Mouse (Mus musculus) spleen, postnatal 36 days (tissue): Measurements from ENCODE around the gene Upf2.
"Not testable (repeated sequence)": the region's sequence is repeated elsewhere in the genome, so short reads cannot be mapped to it uniquely, and the experiment has no call there.

Experiments
- DNase-seq, 2 experiments: peaks; one replicate each; pipeline ENCODE4 v3.0.0; 2022; ENCODE audit warnings: low spot score in 2 of 2, mixed read lengths in 1 of 2

The Upf2 gene

DNA sequence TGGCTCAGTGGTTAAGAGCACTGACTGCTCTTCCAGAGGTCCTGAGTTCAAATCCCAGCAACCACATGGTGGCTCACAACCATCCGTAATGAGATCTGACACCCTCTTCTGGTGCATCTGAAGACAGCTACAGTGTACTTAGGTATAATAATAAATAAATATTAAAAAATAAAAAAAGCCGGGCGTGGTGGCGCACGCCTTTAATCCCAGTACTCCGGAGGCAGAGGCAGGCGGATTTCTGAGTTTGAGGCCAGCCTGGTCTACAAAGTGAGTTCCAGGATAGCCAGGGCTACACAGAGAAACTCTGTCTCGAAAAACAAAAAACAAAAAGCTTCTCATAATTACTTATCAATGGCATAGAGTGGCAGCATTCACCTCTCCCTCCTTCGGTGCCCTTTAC, 1.4 kb upstream of the Upf2 start:
- DNase-seq: not testable (repeated sequence)

DNA sequence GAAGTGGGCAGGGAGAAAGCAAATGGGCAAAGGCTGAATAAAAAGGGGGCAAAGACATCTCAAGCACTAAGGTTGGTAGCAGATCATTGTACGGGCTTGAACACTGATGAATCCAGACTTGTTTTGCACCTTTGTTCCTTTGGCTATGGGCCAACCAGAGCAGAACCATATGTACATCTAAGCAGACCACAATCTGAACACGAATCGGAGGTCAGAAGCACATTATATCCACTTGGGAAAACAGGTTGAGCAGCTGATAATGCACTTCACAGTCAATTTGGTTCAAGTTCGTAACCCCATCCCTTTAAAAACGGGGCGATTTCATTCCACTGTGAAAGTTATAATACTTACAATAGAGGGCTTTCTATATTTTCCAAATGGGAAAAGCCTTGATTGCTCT, 964 bp upstream of the Upf2 start:
- DNase-seq: peak in 1 of 2 experiments; percentile 13

DNA sequence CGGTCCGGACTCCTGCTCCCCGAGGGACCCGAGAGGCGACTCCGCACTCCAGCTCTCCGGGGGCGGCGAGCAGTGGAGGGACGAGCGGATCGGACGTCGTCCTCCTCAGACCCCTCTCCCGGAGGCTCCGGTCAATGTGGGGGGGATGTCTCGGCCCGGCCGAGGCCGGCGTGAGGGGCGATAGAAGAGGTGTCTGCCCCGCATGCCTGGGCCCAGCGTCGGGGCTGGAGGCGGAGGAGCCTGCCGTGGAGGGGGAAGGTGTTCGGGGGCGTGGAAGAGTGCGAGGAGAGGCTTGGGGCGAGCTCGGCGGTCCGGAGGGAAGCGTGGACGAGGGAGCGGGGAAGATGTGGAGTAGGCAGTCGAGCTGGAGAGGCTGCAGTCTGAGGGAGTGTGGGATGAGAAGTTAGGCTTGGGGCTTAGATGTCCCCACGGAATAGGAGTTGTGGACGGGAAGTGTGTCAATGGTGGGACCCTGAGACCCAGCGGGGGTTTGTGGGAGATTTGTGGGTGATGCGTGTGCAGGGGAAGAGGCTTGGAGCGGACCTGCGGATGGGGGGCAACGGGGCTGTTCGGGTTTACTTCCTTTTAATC, 447 bp downstream of the Upf2 start:
- peak; percentile 15 to 39 for DNase-seq

DNA sequence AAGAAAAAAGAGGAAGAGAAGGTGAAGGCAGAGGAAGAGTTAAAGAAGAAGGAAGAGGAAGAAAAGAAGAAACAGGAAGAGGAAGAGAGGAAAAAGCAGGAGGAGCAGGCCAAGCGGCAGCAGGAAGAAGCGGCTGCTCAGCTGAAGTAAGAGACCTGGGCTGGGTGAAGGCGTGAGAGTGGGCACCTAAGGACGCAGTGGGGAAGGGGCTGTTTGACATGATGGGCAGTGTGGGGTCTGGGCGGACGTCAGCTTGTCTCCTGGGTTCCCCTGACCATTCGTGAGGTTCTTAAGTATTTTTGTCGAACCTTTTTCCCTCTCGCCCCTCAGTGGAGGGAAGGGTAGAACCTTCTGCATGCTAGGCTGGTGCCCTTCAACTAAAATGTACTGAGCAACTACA, 6.4 kb downstream of the Upf2 start:
- DNase-seq: peak in 1 of 2 experiments; percentile 11

DNA sequence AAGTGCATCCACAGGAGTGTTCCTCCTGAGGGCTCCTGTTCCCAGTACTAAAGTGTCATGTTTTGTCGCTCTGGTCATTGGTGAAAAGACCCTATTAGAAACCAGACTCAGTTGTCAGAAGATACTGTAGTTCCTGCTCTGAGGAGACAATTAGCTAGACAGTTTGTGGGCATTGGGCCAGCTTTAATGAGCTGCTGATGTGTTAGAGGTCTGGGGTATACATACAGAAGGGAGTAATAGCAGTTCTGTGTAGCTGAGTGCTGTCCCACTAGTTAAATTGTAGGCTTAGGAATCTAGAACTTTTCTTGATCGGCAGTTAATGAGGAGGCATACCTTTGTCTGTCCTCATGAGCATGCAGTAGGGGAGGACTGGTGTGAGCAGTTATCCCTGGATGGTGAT, 11.0 kb downstream of the Upf2 start:
- DNase-seq: no peak

DNA sequence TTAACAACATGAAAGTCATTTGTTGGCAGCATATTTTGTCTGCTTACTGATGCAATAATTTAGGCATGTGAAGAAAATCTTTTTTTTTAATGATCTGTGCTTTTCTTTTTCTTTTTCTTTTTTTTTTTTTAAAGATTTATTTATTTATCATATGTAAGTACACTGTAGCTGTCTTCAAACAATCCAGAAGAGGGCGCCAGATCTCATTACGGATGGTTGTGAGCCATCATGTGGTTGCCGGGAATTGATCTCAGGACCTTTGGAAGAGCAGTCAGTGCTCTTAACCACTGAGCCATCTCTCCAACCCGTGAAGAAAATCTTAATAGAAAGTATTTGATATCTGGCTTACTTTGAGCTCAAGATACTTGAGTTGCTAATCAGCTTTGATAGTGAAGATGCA, 12.5 kb downstream of the Upf2 start:
- not testable (repeated sequence) for DNase-seq

DNA sequence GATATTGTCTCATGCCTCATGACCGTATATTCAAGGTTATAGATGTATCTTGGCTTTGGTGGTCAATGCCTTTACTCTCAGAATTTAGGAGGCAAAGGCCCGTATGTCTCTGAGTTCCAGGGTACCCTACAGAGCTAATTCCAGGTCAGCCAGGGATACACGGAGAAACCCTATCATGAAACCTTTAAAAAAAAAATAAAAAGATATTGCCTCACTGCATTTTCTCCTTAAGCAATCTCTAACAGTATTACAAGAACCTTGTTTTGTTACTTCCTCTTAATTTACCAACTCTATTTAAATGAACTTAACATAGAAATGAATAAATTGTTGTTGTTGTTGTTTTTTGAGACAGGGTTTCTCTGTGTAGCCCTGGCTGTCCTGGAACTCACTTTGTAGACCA, 14.7 kb downstream of the Upf2 start:
- no peak for DNase-seq

DNA sequence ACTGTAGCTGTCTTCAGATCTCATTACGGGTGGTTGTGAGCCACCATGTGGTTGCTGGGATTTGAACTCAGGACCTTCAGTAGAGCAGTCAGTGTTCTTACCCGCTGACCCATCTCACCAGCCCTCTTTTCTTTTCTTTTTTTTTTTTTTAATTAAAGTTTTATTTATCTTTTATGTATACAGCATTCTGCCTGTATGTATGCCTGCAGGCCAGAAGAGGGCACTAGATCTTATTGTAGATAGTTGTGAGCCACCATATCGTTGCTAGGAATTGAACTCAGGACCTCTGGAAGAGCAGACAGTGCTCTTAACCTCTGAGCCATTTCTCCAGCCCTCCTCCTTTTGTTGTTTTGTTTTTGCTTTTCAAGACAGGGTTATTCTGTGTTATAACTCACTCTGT, 19.4 kb downstream of the Upf2 start:
- DNase-seq: not testable (repeated sequence)

DNA sequence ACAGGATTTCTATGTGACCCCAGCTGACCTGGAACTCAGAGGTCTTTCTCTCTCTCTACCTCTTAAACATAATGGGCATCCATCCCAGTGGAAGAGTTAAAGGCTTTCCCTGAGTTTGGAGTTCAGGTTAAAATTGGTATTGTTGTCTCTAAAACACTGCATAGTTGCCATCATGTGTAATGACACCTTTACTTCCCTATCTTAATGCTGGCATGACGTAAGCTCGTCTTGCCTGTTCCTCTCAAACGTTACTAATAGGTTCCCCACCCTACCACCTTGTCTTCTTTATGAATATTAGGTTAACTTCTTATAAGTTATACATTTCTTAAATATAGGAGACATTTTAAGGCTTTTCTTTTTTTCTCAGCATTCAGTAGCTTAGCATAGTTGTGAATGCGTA, 26.3 kb downstream of the Upf2 start:
- no peak for DNase-seq

DNA sequence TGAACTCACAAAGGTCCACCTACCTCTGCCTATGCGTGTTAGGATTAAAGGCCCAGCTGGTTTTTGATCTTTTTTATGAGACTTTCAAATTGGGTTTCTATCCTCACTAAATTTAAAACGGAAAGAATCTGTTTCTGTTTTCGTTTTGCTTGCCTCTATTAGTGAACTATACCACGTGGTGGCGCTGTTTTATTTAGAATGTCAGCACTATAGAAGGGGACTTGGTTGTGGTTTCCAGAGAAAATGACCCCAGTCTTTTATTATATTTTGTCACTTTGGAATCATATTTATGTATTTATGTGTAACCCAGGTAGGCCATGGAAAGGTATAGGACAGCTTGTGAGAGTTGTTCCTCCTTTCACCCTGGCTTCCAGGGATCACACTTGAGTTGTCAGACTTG, 44.3 kb downstream of the Upf2 start:
- peak in 1 of 2 experiments; percentile 18 for DNase-seq

DNA sequence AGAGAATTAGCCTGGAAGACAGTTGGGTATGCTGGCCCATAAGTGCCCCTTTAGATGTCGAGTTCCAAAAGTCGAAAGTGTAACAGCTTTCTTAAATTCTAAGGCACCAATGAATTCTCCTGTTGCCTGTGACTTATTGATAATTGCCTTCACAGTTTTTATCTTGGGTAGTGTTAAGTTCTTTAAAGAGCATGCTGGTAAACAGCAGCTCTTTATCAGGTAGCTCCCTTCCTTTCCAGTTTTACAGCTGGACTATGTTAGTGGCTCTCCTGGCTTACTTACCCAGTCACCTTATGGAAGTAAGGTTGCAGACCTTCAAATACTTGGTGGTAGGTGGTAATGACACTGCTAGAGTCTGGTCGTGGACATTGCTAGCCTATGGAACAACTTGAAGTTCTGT, 52.7 kb downstream of the Upf2 start:
- DNase-seq: peak in 1 of 2 experiments; percentile 1

DNA sequence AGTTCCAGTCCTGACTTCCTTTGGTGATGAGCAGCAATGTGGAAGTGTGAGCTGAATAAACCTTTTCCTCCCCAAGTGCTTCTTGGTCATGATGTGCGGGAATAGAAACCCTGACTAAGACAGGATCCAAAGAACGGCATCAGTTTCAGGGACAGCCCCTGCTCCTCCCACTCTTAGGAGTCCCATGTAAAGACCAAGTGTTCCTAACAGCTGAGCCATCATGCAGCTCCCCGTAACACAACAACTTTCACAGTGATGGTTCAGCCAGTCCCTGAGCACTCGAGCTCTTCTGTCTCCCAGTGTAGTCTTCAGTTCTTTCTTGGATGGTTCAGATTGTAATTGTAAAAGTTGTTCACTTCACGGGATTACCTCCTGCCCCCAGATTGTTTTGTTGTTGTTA, 63.3 kb downstream of the Upf2 start:
- no peak for DNase-seq

DNA sequence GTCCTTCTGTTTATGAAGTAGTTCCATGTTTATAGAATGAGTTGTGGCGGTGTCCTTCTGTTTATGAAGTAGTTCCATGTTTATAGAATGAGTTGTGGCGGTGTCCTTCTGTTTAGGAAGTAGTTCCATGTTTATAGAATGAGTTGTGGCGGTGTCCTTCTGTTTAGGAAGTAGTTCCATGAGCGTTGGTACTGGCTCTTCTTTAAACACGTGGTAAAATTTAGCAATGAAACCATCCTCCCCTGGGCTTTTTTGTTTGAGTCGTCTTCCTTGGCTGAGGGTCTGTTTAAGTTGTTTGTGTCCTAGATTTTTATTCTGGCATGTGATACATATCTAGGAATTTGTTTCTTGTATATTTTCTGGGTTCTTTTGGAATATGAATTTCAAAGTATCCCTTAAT, 63.9 kb downstream of the Upf2 start:
- not testable (repeated sequence) for DNase-seq

DNA sequence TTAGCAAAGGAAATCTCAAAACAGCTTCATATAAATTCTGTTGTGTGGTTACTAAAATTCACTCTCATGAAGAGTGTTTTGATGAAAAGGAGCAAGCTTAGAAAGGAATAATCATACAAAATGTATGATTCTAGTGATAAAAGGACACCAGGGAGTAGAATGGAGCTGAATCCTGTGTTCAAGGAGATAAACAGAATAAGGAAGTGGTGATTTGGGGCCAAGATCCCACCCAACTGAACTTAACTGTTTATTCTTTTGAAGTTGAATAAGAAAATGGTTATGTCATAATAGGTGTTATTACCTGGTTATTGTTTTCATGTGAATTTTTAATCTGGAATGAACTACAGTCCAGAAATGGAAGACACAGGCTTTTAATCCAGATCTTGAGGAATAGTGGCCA, 69.3 kb downstream of the Upf2 start:
- DNase-seq: no peak

DNA sequence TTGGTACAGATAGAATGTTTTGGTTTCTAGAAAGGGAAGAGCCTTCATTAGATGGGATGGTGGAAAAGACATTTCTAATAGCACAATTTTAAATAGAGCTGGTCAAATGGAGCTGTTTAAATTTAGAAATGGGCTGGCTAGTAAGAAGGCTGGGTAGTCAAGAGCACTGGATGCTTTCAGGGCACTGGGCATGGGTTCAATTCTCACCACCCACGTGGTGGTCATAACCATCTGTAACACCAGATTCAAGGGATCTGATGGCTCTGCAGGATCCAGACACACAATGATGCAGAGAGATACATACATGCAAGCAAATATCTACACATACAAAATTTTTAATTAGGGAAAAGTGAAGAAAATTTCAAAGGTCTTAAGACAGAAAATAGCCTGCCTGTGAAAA, 91.4 kb downstream of the Upf2 start:
- DNase-seq: no peak

DNA sequence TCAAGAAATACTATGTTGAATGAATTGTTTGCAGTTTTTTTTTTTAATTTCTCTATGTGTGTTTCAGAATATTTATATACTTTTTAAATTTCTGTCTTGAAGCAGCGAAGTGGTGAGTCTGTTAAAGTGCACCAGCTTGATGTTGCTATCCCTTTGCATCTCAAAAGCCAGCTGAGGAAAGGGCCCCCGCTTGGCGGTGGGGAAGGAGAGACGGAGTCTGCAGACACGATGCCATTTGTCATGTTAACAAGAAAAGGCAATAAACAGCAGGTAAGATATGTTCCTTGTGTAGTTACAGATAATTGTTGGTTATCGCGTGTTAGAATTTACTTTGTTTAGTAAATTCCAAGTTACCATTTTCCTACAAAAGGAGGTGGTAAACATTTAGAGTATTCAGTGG, 95.5 kb downstream of the Upf2 start:
- no peak for DNase-seq

DNA sequence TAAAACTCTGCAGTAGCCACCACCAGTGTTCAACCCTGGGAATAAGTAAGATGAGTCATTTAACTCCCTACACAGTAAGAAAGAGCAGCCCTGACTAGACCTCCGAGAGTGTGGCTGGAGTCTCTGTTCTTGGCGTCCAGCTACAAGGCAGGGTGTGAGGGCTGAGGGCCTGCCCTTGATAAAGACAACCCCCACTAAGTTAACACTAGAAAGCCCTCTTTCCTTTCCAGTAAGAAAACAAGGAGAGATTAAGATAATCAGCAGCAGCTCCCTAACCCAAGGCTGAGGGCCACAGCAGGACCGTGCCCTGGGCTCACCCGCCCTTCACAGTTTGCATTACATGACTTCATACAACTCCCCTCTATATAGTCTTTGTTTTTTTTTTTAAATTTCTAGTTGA, 97.3 kb downstream of the Upf2 start:
- no peak for DNase-seq

DNA sequence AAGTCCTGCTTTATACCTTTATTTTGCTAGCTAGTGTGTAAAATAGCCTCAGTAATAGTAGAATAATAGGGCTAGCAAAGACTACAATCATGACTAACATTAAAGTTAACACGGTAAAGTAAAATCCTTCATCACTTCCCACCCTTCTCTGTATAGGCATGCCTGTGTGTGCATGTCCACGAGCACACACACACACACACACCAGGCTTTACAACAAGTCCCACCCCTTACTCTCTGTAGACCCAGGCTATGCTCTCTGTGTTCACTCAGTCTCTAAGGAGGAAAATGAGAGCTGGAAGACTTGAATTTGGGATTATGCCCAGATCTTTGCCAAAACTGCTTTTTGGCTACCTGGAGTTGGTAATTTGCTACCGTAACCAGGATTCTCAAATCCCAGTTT, 97.7 kb downstream of the Upf2 start:
- DNase-seq: no peak

DNA sequence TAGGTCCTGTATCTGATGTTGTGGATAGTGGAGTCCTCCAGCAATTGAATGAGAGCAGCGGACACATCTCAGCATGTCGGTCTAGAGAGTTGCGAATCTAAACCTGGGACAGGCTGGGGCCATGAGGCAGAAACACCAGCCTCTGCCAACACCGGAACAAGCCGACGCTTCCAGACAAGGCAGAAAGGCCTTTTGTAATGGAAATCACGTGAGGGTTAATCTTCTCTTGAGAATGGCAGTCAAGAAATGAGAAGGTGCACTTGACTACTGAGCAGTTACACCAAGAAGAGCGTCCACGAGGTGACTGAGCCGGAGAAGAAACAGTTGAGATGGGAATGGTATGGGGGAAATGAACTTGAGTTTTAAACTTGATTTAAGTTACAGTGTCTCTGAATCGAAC, 104.2 kb downstream of the Upf2 start:
- no peak for DNase-seq

DNA sequence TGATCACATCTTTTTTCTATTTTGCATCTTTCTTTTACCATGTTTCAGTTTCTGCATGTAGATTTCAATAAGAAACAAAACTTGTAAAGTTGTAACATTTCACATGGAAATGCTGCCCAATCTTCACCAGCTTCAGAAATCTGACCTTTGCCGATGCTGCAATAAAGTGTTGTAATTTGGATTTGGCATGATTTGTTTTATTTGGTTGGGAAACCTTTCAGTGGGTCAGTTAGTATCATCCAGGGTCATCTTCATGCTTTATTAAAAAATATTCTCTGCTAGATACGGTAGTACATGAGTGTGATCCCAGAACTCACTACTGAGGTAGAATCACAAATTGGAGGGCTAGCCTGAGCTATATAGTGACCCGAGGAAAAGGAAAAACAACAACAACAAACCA, 105.2 kb downstream of the Upf2 start:
- no peak for DNase-seq

DNA sequence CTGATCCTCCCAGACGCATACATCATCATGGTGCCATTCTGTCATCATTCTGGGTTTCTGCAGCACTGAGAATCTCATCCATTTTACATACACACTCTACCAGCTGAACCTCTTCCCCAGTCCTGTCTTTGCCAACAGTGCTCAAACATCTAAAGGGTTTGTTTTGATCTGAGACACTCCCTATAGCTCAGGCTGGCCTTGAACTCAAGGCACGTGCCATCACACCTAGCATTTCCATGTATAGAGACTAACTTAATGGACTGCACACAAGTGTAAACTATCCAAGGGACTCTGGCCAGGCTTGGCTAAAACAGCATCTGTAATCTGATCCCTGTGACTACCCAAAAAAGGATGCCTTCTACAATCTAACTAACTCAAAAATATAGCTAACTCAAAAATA, 108.0 kb downstream of the Upf2 start:
- no peak for DNase-seq

DNA sequence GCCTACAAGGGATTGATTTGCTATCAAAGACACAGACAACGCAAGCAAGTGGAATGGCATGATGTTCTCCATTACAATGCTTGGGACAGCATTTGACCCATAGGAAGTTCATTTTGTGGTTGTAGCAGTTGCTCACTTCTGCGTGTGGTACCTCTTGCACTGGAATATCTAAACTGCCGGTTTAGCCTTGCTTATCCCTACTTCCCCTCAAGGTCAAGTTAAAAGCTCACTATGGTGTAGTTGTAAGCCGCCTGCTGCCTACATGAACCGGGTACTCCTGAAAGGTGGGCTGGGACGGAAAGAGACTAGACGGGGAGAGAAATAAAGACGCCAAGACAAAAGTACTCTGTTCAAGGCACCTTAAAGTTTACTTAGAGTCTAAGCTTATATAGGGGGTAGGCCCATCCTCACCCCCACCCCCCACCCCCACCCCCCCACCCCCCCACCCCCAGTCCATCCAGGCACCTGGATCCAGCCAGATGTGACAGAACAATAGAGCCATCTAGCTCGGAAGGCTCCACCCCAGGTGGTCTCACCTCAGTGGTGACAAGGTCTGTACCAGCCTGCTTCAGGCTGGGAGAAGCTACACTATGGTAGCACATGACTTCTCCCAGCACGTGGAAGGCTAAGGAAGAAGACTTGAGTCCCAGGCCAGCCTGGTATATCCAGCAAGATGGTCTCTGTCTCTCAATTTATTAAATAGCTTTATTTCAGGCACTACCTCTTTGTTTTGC, 109.0 kb downstream of the Upf2 start:
- DNase-seq: no peak

DNA sequence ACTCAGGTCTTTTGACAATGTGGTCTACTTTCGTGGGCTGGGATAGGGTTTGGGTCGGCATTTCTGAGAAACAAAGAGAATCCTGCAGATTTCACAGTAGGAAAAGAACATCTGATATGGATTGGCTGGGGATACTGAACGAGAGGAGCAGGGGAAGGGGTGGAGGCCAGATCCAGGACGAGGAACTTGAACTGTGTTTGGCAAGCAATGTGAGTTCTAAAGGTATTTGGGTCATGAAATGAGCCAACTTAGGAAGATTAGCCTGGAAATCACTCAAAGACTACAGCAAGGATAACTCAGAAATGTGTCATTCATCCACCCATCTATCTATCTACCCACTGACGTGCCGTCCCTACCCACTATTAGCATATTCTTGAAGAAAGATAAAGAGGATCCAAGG, 116.1 kb downstream of the Upf2 start:
- DNase-seq: no peak

DNA sequence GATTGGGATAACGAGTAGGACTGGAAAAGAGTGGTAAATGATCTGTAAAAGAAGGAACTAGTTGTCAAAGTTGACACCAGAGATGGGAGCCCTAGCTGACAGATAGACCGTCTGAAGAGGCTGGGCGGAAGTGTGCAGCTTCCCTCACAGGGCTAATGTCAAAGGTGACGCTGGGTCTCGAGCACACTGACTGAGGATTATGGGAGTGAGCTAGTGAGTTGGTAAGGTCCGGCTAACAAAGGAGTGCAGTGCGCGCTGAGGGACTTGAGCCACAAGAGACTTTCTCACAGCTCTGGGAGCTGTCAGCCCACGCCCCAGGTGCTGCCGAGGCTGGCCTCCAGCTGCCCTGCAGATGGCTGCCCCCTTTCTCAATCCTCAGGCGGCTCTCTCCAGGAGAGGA, 119.7 kb downstream of the Upf2 start:
- no peak for DNase-seq
